In the genomic region with DNA sequence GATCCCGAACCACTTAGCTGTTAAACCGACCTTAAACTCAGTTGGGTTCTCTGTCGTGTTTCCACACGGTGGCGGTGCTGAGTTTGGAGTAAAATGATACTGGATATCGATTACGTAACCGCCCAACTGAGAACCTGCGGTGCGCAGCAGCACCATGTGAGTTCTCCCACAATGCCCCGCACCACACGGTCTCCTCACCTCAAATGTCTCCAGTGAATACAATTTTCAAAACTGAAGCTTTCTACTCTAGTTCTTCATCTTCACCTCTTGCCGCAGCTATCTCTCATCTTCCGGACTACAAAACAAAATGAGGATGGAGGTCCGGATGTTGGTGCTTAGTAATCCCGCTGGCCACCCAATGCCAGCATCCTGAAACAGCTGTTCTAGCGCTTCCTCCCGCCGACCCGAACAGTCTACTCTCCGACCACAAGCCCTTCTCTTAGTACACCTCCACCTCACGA, we compare ENCODE assay signal across 7 mouse cellular contexts. TPM values are rescaled to one million over a fixed set of nuclear protein-coding genes. Genes with fewer than 3 reads are reported as not detected.
DNase-seq lines count a peak whose midpoint lies in the region; ATAC-seq and TF ChIP-seq lines count a peak whose summit lies in the region.

No protein-coding gene starts in this region.

- 1% methylated on average over 22 of the region's 22 CpGs for WGBS in embryonic facial prominence, embryonic 12.5 days
- 3% methylated on average over 22 of the region's 22 CpGs for WGBS in limb, embryonic 10.5 days
- 2% methylated on average over 22 of the region's 22 CpGs for WGBS in midbrain, embryonic 12.5 days
- 2% methylated on average over 22 of the region's 22 CpGs for WGBS in small intestine, adult 2 months

- H3K9me3 ChIP-seq in embryonic facial prominence, embryonic 12.5 days = no peaks in the 10 kb centered on the region
- no peaks in the 10 kb centered on the region for H3K9me3 ChIP-seq in limb, embryonic 10.5 days (replicated peaks)
- no peaks in the 10 kb centered on the region for H3K9me3 ChIP-seq in midbrain, embryonic 12.5 days

- H3K27ac ChIP-seq in embryonic facial prominence, embryonic 12.5 days = no peak overlapping the region
- H3K27ac ChIP-seq in limb, embryonic 10.5 days = peak overlapping the region; percentile 78
- no peak overlapping the region for H3K27ac ChIP-seq in midbrain, embryonic 12.5 days (replicated peaks)
- no peak overlapping the region for H3K27ac ChIP-seq in small intestine, adult 2 months (ENCODE audit: insufficient read depth, low read depth, low read length)

- ATAC-seq in embryonic facial prominence, embryonic 12.5 days (ENCODE audit: insufficient number of reproducible peaks, insufficient read depth, low FRiP score, low TSS enrichment) = 0 out of 2 replicates have a peak, but pooled peaks have one; percentile 64
- ATAC-seq in midbrain, embryonic 12.5 days (ENCODE audit: low FRiP score, low read depth) = peak; percentile 72

- peak; percentile 82 to 87 for DNase-seq in adrenal gland, postnatal 36 days
- peak; percentile 86 to 96 for DNase-seq in heart, adult 18-20 months
- DNase-seq in kidney, adult 18-20 months = peak; percentile 87
- peak; percentile 87 for DNase-seq in limb, embryonic 10.5 days (ENCODE audit: low spot score)

- no peaks in the 10 kb centered on the region for H3K36me3 ChIP-seq in embryonic facial prominence, embryonic 12.5 days
- H3K36me3 ChIP-seq in limb, embryonic 10.5 days = no peaks in the 10 kb centered on the region
- H3K36me3 ChIP-seq in midbrain, embryonic 12.5 days = no peaks in the 10 kb centered on the region
- H3K36me3 ChIP-seq in small intestine, adult 2 months (ENCODE audit: control insufficient read depth, insufficient read depth, low read length) = no peaks in the 10 kb centered on the region

- H3K9ac ChIP-seq in embryonic facial prominence, embryonic 12.5 days = peak overlapping the region; percentile 50; the same call in 1 of the 2 replicates
- peak overlapping the region; percentile 55 for H3K9ac ChIP-seq in midbrain, embryonic 12.5 days (replicated peaks)

- no peak for TF ChIP-seq POLR2A in small intestine, adult 2 months (IDR thresholded peaks at IDR 0.05; ENCODE audit: low read depth, low read length)

- peak overlapping the region; percentile 44 for H3K4me3 ChIP-seq in embryonic facial prominence, embryonic 12.5 days
- H3K4me3 ChIP-seq in limb, embryonic 10.5 days = peak overlapping the region; percentile 57
- peak overlapping the region; percentile 44 for H3K4me3 ChIP-seq in midbrain, embryonic 12.5 days
- peak overlapping the region; percentile 55 for H3K4me3 ChIP-seq in small intestine, adult 2 months (ENCODE audit: low read depth, low read length)

- peak; percentile 58; the same call in 1 of the 2 replicates for TF ChIP-seq CTCF in small intestine, adult 2 months (IDR thresholded peaks at IDR 0.05; ENCODE audit: extremely low read depth, insufficient read length, insufficient replicate concordance, low read depth, low read length)

- H3K27me3 ChIP-seq in embryonic facial prominence, embryonic 12.5 days = 0 out of 2 replicates have a peak, but pooled peaks cover 2% of the 10 kb centered on the region
- peaks cover 7% of the 10 kb centered on the region; the same call in 1 of the 2 replicates for H3K27me3 ChIP-seq in limb, embryonic 10.5 days (ENCODE audit: low read depth, poor library complexity, severe bottlenecking)
- H3K27me3 ChIP-seq in midbrain, embryonic 12.5 days = peaks cover 15% of the 10 kb centered on the region; the same call in 1 of the 2 replicates
- no peaks in the 10 kb centered on the region for H3K27me3 ChIP-seq in small intestine, adult 2 months (ENCODE audit: control insufficient read depth, insufficient read depth, low read length)

- H3K4me2 ChIP-seq in embryonic facial prominence, embryonic 12.5 days (replicated peaks) = peak overlapping the region; percentile 62
- peak overlapping the region; percentile 58 for H3K4me2 ChIP-seq in midbrain, embryonic 12.5 days (replicated peaks)

- H3K4me1 ChIP-seq in embryonic facial prominence, embryonic 12.5 days = peaks cover 6% of the 10 kb centered on the region; the same call in 1 of the 2 replicates
- peaks cover 8% of the 10 kb centered on the region for H3K4me1 ChIP-seq in limb, embryonic 10.5 days
- H3K4me1 ChIP-seq in midbrain, embryonic 12.5 days = peaks cover 7% of the 10 kb centered on the region; the same call in 1 of the 2 replicates
- no peaks in the 10 kb centered on the region for H3K4me1 ChIP-seq in small intestine, adult 2 months (ENCODE audit: control insufficient read depth, insufficient read depth, insufficient read length, low read length)

RNA-seq across cellular contexts. Expression of gene Snrpf, which starts 4.5 kb away (rescaled TPM):
- 10 to 100 TPM; 15.3 to 17.3 TPM for total RNA-seq in adrenal gland, postnatal 36 days (2021)
- 144 and 147 TPM in 2 replicates for polyA plus RNA-seq in embryonic facial prominence, embryonic 12.5 days (2016; fragmentation: Nextera tagmentation; extraction: Ambion mirVana)
- 10 to 100 TPM in 1 of 2 experiments, 1 to 10 TPM in 1; 9.3 to 10.8 TPM for total RNA-seq in heart, adult 18-20 months (2021)
- 192 and 220 TPM in 2 replicates for polyA plus RNA-seq in limb, embryonic 10.5 days (2016; fragmentation: Nextera tagmentation; extraction: Ambion mirVana)
- polyA plus RNA-seq in midbrain, embryonic 12.5 days (2016; fragmentation: Nextera tagmentation; extraction: Ambion mirVana) = 126 and 129 TPM in 2 replicates
- polyA plus RNA-seq in small intestine, adult 2 months (2012; rRNA removed) = 31.3 and 38.6 TPM in 2 replicates

RNA-seq across cellular contexts. Expression of gene Ntn4, which starts 46.4 kb away (rescaled TPM):
- 10 to 100 TPM; 14.7 to 15.2 TPM for total RNA-seq in adrenal gland, postnatal 36 days (2021)
- 0.89 and 1.5 TPM in 2 replicates for polyA plus RNA-seq in embryonic facial prominence, embryonic 12.5 days (2016; fragmentation: Nextera tagmentation; extraction: Ambion mirVana)
- 10 to 100 TPM; 12.7 to 18.0 TPM for total RNA-seq in heart, adult 18-20 months (2021)
- 0.34 and 0.76 TPM in 2 replicates for polyA plus RNA-seq in limb, embryonic 10.5 days (2016; fragmentation: Nextera tagmentation; extraction: Ambion mirVana)
- polyA plus RNA-seq in midbrain, embryonic 12.5 days (2016; fragmentation: Nextera tagmentation; extraction: Ambion mirVana) = 3.3 and 5.2 TPM in 2 replicates
- polyA plus RNA-seq in small intestine, adult 2 months (2012; rRNA removed) = 3.9 and 5.8 TPM in 2 replicates

RNA-seq across cellular contexts. Expression of gene Ccdc38, which starts 53.6 kb away (rescaled TPM):
- not detected for total RNA-seq in adrenal gland, postnatal 36 days (2021)
- 0.46 and 0.68 TPM in 2 replicates for polyA plus RNA-seq in embryonic facial prominence, embryonic 12.5 days (2016; fragmentation: Nextera tagmentation; extraction: Ambion mirVana)
- total RNA-seq in heart, adult 18-20 months (2021) = not detected
- 0.28 and 0.41 TPM in 2 replicates for polyA plus RNA-seq in limb, embryonic 10.5 days (2016; fragmentation: Nextera tagmentation; extraction: Ambion mirVana)
- polyA plus RNA-seq in midbrain, embryonic 12.5 days (2016; fragmentation: Nextera tagmentation; extraction: Ambion mirVana) = 0.38 and 0.68 TPM in 2 replicates
- 0.05 TPM in 1 of 2 replicates, not detected in the other for polyA plus RNA-seq in small intestine, adult 2 months (2012; rRNA removed)

RNA-seq across cellular contexts. Expression of gene Amdhd1, which starts 54.2 kb away (rescaled TPM):
- total RNA-seq in adrenal gland, postnatal 36 days (2021) = under 1 TPM in 1 of 2 experiments, not detected in 1; 0.17 TPM
- 0.11 and 0.42 TPM in 2 replicates for polyA plus RNA-seq in embryonic facial prominence, embryonic 12.5 days (2016; fragmentation: Nextera tagmentation; extraction: Ambion mirVana)
- not detected for total RNA-seq in heart, adult 18-20 months (2021)
- 0.19 and 0.36 TPM in 2 replicates for polyA plus RNA-seq in limb, embryonic 10.5 days (2016; fragmentation: Nextera tagmentation; extraction: Ambion mirVana)
- 0.12 TPM in 1 of 2 replicates, not detected in the other for polyA plus RNA-seq in midbrain, embryonic 12.5 days (2016; fragmentation: Nextera tagmentation; extraction: Ambion mirVana)
- 0.05 and 0.24 TPM in 2 replicates for polyA plus RNA-seq in small intestine, adult 2 months (2012; rRNA removed)
